Mouse (Mus musculus): ENCODE measurements around the gene Slain2.

DNA sequence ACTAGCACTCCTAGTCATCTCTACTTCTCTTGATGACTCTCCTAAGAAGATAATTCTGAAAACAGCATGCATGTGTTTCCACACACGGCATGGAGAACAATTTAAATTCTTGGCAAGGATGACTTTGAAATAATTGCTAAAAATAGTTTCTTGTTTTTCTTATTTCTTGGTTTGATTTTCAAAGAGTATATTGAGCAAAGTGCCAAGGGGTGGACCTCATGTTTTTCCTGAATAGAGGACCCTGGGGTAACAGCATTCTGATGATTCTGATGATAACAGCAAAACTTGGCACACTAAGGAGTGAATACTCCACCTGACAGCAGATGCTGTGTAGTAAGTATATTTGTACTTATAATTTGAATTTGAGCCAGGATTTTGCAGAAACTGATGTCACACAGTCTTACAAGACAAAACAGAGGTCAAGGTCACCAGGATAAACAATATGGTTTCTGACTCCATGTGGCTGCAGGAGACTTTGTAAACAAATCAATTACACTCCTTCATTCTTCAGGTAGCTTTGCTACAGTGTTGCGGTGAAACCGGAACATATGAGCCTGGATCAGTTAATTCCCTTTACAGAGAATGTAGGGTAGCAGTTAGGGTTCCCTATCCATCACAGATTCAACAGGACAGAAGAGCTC is 11.1 kb upstream of the Slain2 start:
- no peak for TF ChIP-seq CEBPB (IDR thresholded peaks at IDR 0.05; ENCODE audit: insufficient read depth, poor library complexity, severe bottlenecking)
- TF ChIP-seq POLR2A (IDR thresholded peaks at IDR 0.05; ENCODE audit: insufficient read length, low read depth), result no peak
- TF ChIP-seq TCF12 (IDR thresholded peaks at IDR 0.05; ENCODE audit: insufficient read depth, poor library complexity, severe bottlenecking), result no peak
- TF ChIP-seq POLR2AphosphoS2 (IDR thresholded peaks at IDR 0.05; ENCODE audit: insufficient read length, low read depth), result no peak
- no peak for TF ChIP-seq MAX (IDR thresholded peaks at IDR 0.05; ENCODE audit: low read depth)
- no peak for TF ChIP-seq USF1 (IDR thresholded peaks at IDR 0.05; ENCODE audit: low read depth)
- no peak for TF ChIP-seq E2F4 (IDR thresholded peaks at IDR 0.05; ENCODE audit: insufficient read depth)
- TF ChIP-seq MYOD1 (IDR thresholded peaks at IDR 0.05; ENCODE audit: control insufficient read depth in 1 of 3, insufficient read length in 2 of 3, low read depth in 2 of 3), result no peak
- TF ChIP-seq TCF3 (IDR thresholded peaks at IDR 0.05; ENCODE audit: insufficient read length, low read depth), result no peak
- no peak for TF ChIP-seq REST (IDR thresholded peaks at IDR 0.05; ENCODE audit: insufficient read depth, insufficient read length)
- no peak for TF ChIP-seq MYOG (IDR thresholded peaks at IDR 0.05; ENCODE audit: control insufficient read depth in 1 of 3, insufficient read depth in 1 of 3, insufficient read length in 2 of 3, low read depth in 2 of 3)
- TF ChIP-seq SRF (IDR thresholded peaks at IDR 0.05; ENCODE audit: control insufficient read depth, insufficient read length, low read depth), result no peak

All from myocyte (in vitro differentiated cells).